Mouse (Mus musculus): Measurements from ENCODE around the gene Hspa14. TPM values are rescaled to one million over a fixed set of nuclear protein-coding genes. Genes with fewer than 3 reads are reported as not detected.

The Hspa14 gene
- polyA plus RNA-seq, 1 experiment from 2014 or later = 70.6 TPM

DNA sequence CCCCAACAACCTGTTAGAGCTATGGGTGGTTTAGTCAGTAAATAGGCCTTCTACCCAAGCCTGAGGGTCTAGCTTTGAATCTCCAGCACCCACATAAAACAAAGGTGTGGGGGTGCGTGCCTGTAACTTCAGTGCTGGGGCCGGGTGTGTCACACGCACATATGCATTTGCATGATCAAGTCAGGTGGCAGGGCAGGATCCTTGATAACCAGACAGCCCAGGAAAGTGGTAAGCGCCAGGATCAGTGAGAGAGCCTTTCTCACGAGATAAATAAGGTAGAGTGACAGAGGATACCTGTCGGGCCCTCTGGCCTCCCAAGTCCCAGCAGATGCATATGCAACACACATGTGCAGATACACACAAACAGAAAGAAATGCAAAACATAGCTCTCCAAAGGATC, 13.1 kb downstream of the Hspa14 start:
- WGBS = 95% methylated on average over 6 of the region's 6 CpGs

DNA sequence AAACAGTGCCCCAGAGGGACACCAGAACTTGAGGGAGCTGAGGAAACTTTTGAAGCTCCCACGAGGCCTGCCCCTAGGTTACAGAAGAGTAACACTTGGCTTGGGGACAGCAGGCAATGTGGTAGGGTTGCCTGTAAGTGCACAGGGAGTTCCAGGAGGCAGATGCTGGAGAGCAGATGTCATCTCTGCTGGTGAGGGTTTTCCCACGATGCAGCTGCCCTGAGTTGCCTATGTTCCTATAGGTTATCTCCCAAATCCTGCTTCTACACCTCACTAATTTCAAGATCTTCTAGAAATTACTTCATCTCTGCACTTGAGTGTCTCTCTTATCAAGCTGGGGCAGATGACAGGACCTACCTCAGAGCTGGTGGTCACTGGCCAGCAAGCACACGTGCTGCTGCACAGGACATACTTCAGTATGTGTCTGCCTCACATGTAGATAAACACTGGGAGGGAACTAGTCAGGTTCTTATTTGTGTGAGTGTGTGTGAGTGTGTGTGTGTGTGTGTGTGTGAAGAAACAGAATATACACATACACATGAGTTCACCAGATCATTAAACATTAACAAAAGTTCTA, 18.7 kb downstream of the Hspa14 start:
- Histone ChIP-seq H3K4me2 (ENCODE audit: low read length) (no peak overlapping the region), H3K27me3 (ENCODE audit: control insufficient read depth, insufficient read depth, low read length) (no peaks in the 10 kb centered on the region), H3K4me1 (ENCODE audit: control insufficient read depth, insufficient read depth, low read length) (no peaks in the 10 kb centered on the region), H3K9ac (replicated peaks; ENCODE audit: low read length) (no peak overlapping the region), H3K4me3 (replicated peaks; ENCODE audit: low read depth, low read length) (no peak overlapping the region), H3K36me3 (ENCODE audit: control insufficient read depth, insufficient read depth, low read length) (peaks cover 82% of the 10 kb centered on the region), H3K27ac (replicated peaks; ENCODE audit: low read depth, low read length) (no peak overlapping the region), H3K9me3 (ENCODE audit: control insufficient read depth, low read length) (no peaks in the 10 kb centered on the region)
- ATAC-seq (ENCODE audit: low FRiP score, low TSS enrichment) = no peak
- DNase-seq = no peak
- 95% methylated on average over 3 of the region's 3 CpGs for WGBS

More for the DNA sequence above, 13.1 kb downstream of the Hspa14 start:
- Histone ChIP-seq H3K36me3 (ENCODE audit: control insufficient read depth, insufficient read depth, low read length) (peaks cover 68% of the 10 kb centered on the region), H3K9me3 (ENCODE audit: control insufficient read depth, low read length) (no peaks in the 10 kb centered on the region), H3K27ac (replicated peaks; ENCODE audit: low read depth, low read length) (no peak overlapping the region), H3K4me2 (ENCODE audit: low read length) (no peak overlapping the region), H3K27me3 (ENCODE audit: control insufficient read depth, insufficient read depth, low read length) (no peaks in the 10 kb centered on the region), H3K9ac (replicated peaks; ENCODE audit: low read length) (no peak overlapping the region), H3K4me1 (ENCODE audit: control insufficient read depth, insufficient read depth, low read length) (no peaks in the 10 kb centered on the region), H3K4me3 (replicated peaks; ENCODE audit: low read depth, low read length) (no peak overlapping the region)
- DNase-seq = no peak
- ATAC-seq (ENCODE audit: low FRiP score, low TSS enrichment) = no peak

DNA sequence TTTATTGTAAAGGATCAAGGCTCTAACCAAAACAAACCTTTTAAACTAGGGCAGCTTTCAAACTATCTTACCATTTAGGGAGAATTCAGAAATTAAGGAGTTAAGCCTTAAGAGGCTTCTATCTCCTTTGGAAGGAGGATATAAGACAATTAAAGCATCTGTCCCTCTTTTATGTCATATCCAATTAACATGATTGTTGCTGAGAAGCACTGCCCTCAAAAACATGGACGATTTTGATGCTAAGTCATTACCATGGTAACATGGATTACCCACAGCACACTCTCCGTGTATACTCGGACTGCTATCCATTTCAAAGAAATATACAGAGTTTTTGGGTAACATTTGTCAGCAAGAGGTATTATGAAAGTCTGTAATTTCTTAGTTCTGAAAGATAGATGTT, 22.8 kb downstream of the Hspa14 start:
- ATAC-seq (ENCODE audit: low FRiP score, low TSS enrichment) = no peak
- Histone ChIP-seq H3K27ac (replicated peaks; ENCODE audit: low read depth, low read length) (no peak overlapping the region), H3K4me3 (replicated peaks; ENCODE audit: low read depth, low read length) (no peak overlapping the region)

DNA sequence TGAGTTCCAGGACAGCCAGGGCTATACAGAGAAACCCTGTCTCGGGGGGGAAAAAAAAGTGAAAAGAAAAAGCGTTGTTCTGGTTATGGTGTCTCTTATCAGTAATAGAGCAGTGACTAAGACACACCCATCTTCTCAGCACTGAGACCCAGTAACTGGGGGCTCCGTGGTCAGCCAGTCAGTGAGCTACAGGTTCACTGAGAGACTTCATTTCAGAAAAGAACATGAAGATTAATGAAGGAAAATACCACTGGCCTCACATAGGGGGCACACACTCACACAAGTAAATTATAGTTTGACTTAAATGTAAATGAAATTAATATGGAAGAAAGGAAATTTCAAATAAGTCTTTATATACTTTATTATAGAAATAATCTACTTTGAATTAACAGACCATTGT, 32.4 kb downstream of the Hspa14 start:
- DNase-seq (no peak), ATAC-seq (ENCODE audit: low FRiP score, low TSS enrichment) (no peak)
- H3K36me3 ChIP-seq (ENCODE audit: control insufficient read depth, insufficient read depth, low read length) = no peaks in the 10 kb centered on the region
- WGBS = 82% methylated on average over 3 of the region's 3 CpGs
- H3K9ac ChIP-seq (replicated peaks; ENCODE audit: low read length) = no peak overlapping the region
- no peaks in the 10 kb centered on the region for H3K27me3 ChIP-seq (ENCODE audit: control insufficient read depth, insufficient read depth, low read length)
- no peaks in the 10 kb centered on the region for H3K9me3 ChIP-seq (ENCODE audit: control insufficient read depth, low read length)
- no peak overlapping the region for H3K4me3 ChIP-seq (replicated peaks; ENCODE audit: low read depth, low read length)
- peaks cover 5% of the 10 kb centered on the region; the same call in 1 of the 2 replicates for H3K4me1 ChIP-seq (ENCODE audit: control insufficient read depth, insufficient read depth, low read length)
- no peak overlapping the region for H3K4me2 ChIP-seq (ENCODE audit: low read length)
- no peak overlapping the region for H3K27ac ChIP-seq (replicated peaks; ENCODE audit: low read depth, low read length)

More for the DNA sequence above, 22.8 kb downstream of the Hspa14 start:
- Histone ChIP-seq H3K4me1 (ENCODE audit: control insufficient read depth, insufficient read depth, low read length) (no peaks in the 10 kb centered on the region), H3K4me2 (ENCODE audit: low read length) (no peak overlapping the region), H3K27me3 (ENCODE audit: control insufficient read depth, insufficient read depth, low read length) (no peaks in the 10 kb centered on the region), H3K9me3 (ENCODE audit: control insufficient read depth, low read length) (no peaks in the 10 kb centered on the region), H3K9ac (replicated peaks; ENCODE audit: low read length) (no peak overlapping the region), H3K36me3 (ENCODE audit: control insufficient read depth, insufficient read depth, low read length) (peaks cover 49% of the 10 kb centered on the region)
- 54% methylated on average over 3 of the region's 3 CpGs for WGBS
- DNase-seq = no peak

DNA sequence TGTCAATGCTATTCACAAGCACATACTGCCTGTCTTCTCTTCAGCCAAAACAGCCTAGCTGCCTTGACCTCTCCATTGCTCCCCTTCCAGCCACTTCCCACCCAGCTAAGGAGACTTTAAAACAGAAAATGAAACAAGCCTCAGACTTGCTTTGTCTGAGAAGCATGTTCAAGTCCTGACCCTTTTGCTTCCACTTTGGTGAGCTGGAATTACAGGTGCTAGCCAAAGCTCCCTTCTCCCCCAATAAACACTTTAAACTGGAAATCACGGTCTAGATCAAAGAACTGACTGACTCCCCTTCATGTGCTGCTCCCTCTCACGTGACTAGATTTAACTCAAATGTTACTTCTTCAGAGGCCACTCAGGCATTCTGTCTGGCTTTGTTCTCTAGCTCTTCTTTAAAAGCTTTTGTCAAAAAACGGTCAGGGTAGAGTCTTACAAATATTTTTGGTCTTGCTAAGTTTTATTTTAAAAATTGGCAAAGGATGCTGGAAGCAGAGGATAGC, 36.8 kb downstream of the Hspa14 start:
- no peak for ATAC-seq (ENCODE audit: low FRiP score, low TSS enrichment)
- Histone ChIP-seq H3K4me2 (ENCODE audit: low read length) (peak overlapping the region; percentile 78), H3K9me3 (ENCODE audit: control insufficient read depth, low read length) (no peaks in the 10 kb centered on the region), H3K27ac (replicated peaks; ENCODE audit: low read depth, low read length) (no peak overlapping the region), H3K36me3 (ENCODE audit: control insufficient read depth, insufficient read depth, low read length) (no peaks in the 10 kb centered on the region), H3K27me3 (ENCODE audit: control insufficient read depth, insufficient read depth, low read length) (no peaks in the 10 kb centered on the region), H3K4me3 (replicated peaks; ENCODE audit: low read depth, low read length) (no peak overlapping the region), H3K9ac (replicated peaks; ENCODE audit: low read length) (no peak overlapping the region), H3K4me1 (ENCODE audit: control insufficient read depth, insufficient read depth, low read length) (peaks cover 12% of the 10 kb centered on the region; the same call in 1 of the 2 replicates)
- no peak for DNase-seq
- WGBS = 61% methylated on average over 3 of the region's 3 CpGs

DNA sequence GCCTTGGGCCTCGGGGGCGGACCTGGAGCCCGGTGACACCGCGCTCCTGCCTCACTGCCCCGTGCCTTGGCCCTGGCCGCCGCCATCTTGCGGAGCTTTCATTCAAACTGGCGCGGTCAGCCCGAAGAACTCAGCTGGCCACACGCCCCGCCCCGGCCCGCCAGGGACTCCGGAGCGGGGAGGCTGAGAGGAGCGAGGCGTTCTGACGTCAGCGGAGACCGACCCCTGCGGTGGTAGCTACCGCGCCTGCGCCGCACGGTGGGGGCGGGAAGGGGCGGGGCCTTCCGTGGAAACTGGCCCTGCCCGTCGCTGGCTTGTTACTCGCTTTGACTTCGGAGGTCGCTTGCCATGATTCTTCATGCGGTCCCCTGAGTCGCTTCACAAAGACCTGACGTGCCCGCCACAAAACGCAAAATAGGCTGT, 37.7 kb downstream of the Hspa14 start, which contains the start of gene Suv39h2:
Gene Suv39h2, minus strand, starts transcription at position 171 of the 423 bp plus-strand sequence.
- Histone ChIP-seq H3K4me2 (ENCODE audit: low read length) (peak within 1 kb of the TSS; percentile 78), H3K9me3 (ENCODE audit: control insufficient read depth, low read length) (no peaks in the 10 kb centered on the region), H3K27ac (replicated peaks; ENCODE audit: low read depth, low read length) (peak within 1 kb of the TSS; percentile 85), H3K27me3 (ENCODE audit: control insufficient read depth, insufficient read depth, low read length) (no peaks in the 10 kb centered on the region), H3K9ac (replicated peaks; ENCODE audit: low read length) (peak within 1 kb of the TSS; percentile 68), H3K4me1 (ENCODE audit: control insufficient read depth, insufficient read depth, low read length) (peaks cover 12% of the 10 kb centered on the region; the same call in 1 of the 2 replicates), H3K4me3 (replicated peaks; ENCODE audit: low read depth, low read length) (peak within 1 kb of the TSS; percentile 96), H3K36me3 (ENCODE audit: control insufficient read depth, insufficient read depth, low read length) (peaks cover 7% of the 10 kb centered on the region; the same call in 1 of the 2 replicates)
- under 1% methylated on average over 42 of the region's 42 CpGs for WGBS
- ATAC-seq (ENCODE audit: low FRiP score, low TSS enrichment) (peak; percentile 97), DNase-seq (peak; percentile 98)

DNA sequence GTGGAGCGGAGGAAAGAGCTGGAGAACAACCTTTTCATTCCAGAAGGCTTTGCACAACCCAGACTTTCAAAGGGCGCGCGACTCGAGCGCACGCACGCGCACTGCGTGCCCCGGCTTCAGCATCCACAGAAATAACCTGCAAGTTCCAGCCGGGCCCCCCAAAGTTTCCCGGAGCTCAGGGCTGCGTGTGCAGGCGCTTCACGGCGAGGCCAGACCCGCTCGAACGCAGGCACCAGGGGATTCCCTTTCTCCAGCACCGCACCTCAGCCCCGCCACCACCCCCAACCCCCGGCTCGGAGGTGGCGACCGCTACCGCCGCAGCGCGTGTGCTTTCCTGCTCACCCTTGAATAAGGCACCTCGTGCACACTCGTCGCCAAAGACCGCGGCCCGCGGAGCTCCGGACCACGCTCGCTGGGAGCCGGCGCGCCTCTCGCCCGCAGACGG, 38.2 kb downstream of the Hspa14 start:
- under 1% methylated on average over 46 of the region's 46 CpGs for WGBS
- Histone ChIP-seq H3K4me1 (ENCODE audit: control insufficient read depth, insufficient read depth, low read length) (peaks cover 12% of the 10 kb centered on the region; the same call in 1 of the 2 replicates), H3K9me3 (ENCODE audit: control insufficient read depth, low read length) (no peaks in the 10 kb centered on the region), H3K36me3 (ENCODE audit: control insufficient read depth, insufficient read depth, low read length) (peaks cover 9% of the 10 kb centered on the region; the same call in 1 of the 2 replicates), H3K27me3 (ENCODE audit: control insufficient read depth, insufficient read depth, low read length) (no peaks in the 10 kb centered on the region), H3K9ac (replicated peaks; ENCODE audit: low read length) (peak overlapping the region; percentile 68), H3K4me3 (replicated peaks; ENCODE audit: low read depth, low read length) (peak overlapping the region; percentile 96), H3K27ac (replicated peaks; ENCODE audit: low read depth, low read length) (peak overlapping the region; percentile 85), H3K4me2 (ENCODE audit: low read length) (peak overlapping the region; percentile 78)
- DNase-seq (peak; percentile 88), ATAC-seq (ENCODE audit: low FRiP score, low TSS enrichment) (peak; percentile 81)

DNA sequence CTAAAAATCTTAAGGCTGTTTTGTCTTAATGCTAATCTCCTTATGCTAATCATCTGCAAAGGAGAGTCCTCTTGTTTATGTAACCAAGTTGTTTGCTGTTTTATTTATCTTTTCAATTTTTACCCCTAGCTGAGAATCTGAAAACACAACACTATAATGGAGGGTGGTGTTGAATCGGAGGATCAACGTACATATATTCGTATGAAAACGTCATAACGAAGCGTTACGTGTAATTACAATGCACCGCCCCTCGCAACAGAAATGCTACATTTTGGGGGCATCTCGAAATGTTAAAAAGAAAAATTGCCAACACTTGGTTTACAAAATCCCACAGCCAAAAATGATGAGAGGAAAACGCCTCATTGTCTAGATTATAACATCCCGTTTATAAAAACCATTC, 38.7 kb downstream of the Hspa14 start:
- H3K9me3 ChIP-seq (ENCODE audit: control insufficient read depth, low read length) = no peaks in the 10 kb centered on the region
- H3K27ac ChIP-seq (replicated peaks; ENCODE audit: low read depth, low read length) = peak overlapping the region; percentile 85
- ATAC-seq (ENCODE audit: low FRiP score, low TSS enrichment) (no peak), DNase-seq (peak; percentile 11)
- peak overlapping the region; percentile 68 for H3K9ac ChIP-seq (replicated peaks; ENCODE audit: low read length)
- H3K4me2 ChIP-seq (ENCODE audit: low read length) = peak overlapping the region; percentile 78
- peaks cover 12% of the 10 kb centered on the region; the same call in 1 of the 2 replicates for H3K4me1 ChIP-seq (ENCODE audit: control insufficient read depth, insufficient read depth, low read length)
- peak overlapping the region; percentile 96 for H3K4me3 ChIP-seq (replicated peaks; ENCODE audit: low read depth, low read length)
- no peaks in the 10 kb centered on the region for H3K27me3 ChIP-seq (ENCODE audit: control insufficient read depth, insufficient read depth, low read length)
- peaks cover 9% of the 10 kb centered on the region; the same call in 1 of the 2 replicates for H3K36me3 ChIP-seq (ENCODE audit: control insufficient read depth, insufficient read depth, low read length)
- WGBS = under 1% methylated on average over 12 of the region's 12 CpGs

DNA sequence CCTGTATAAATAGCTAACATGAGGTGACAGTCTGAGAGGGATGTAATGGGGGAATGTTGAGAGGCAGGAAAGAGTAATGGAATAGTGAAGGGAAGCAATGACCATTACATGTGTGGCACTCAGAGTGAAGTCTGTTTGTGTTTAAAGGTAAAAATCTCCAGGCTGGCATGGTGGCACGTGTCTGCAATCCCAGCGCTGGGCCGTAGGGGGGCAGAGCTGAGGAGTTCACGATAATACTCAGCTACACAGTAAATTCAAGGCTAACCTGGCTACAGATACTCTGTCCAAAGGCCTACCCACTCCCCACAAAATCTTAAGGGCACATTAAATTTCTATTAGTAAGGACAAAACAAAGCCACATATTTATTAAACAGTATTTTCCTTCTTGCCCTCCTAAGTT, 56.0 kb downstream of the Hspa14 start:
- Histone ChIP-seq H3K9ac (replicated peaks; ENCODE audit: low read length) (no peak overlapping the region), H3K36me3 (ENCODE audit: control insufficient read depth, insufficient read depth, low read length) (peaks cover 64% of the 10 kb centered on the region), H3K9me3 (ENCODE audit: control insufficient read depth, low read length) (no peaks in the 10 kb centered on the region), H3K4me3 (replicated peaks; ENCODE audit: low read depth, low read length) (no peak overlapping the region), H3K27ac (replicated peaks; ENCODE audit: low read depth, low read length) (no peak overlapping the region), H3K4me1 (ENCODE audit: control insufficient read depth, insufficient read depth, low read length) (no peaks in the 10 kb centered on the region), H3K4me2 (ENCODE audit: low read length) (no peak overlapping the region), H3K27me3 (ENCODE audit: control insufficient read depth, insufficient read depth, low read length) (no peaks in the 10 kb centered on the region)
- DNase-seq = no peak
- no peak for ATAC-seq (ENCODE audit: low FRiP score, low TSS enrichment)
- WGBS = 80% methylated on average over 4 of the region's 4 CpGs
